Comparison of ENCODE assay signal across 8 mouse cellular contexts in genomic region chr2:11171754-11172501, GRCm38 (mm10). TPM values are rescaled to one million over a fixed set of nuclear protein-coding genes. Genes with fewer than 3 reads are reported as not detected.
DNase-seq lines count a peak whose midpoint lies in the region; ATAC-seq lines count a peak whose summit lies in the region.

Prkcq (plus strand) TSS chr2:11172108.

- H3K4me2 ChIP-seq in embryonic facial prominence, embryonic 13.5 days, result peak within 1 kb of the TSS; percentile 85

- H3K36me3 ChIP-seq in embryonic facial prominence, embryonic 13.5 days, result no peaks in the 10 kb centered on the region
- H3K36me3 ChIP-seq in heart, embryonic 10.5 days, result no peaks in the 10 kb centered on the region
- no peaks in the 10 kb centered on the region for H3K36me3 ChIP-seq in splenic B cell, adult 2 months (ENCODE audit: control insufficient read depth, insufficient read depth, low read length, poor library complexity, severe bottlenecking)

- peaks cover 29% of the 10 kb centered on the region for H3K27me3 ChIP-seq in embryonic facial prominence, embryonic 13.5 days
- peaks cover 27% of the 10 kb centered on the region for H3K27me3 ChIP-seq in heart, embryonic 10.5 days (ENCODE audit: insufficient read depth, poor library complexity, severe bottlenecking)
- H3K27me3 ChIP-seq in splenic B cell, adult 2 months (ENCODE audit: control insufficient read depth, insufficient read depth, low read length, poor library complexity, severe bottlenecking), result no peaks in the 10 kb centered on the region; the same call in 1 of the 2 replicates

- ATAC-seq in embryonic facial prominence, embryonic 13.5 days (ENCODE audit: insufficient number of reproducible peaks, insufficient read depth, low FRiP score, low TSS enrichment, low read depth), result 0 out of 2 replicates have a peak, but pooled peaks have one; percentile 32
- peak; percentile 40; the same call in 1 of the 2 replicates for ATAC-seq in monocyte, adult 5-6 weeks (replicated peaks; ENCODE audit: insufficient number of reproducible peaks, low FRiP score, low TSS enrichment, poor library complexity, severe bottlenecking)

- DNase-seq in layer of hippocampus, adult 11-12 months (ENCODE audit: low spot score), result peak; percentile 57
- no peak for DNase-seq in layer of hippocampus, adult 9-10 months (ENCODE audit: low spot score)
- peak; percentile 77 for DNase-seq in heart, embryonic 10.5 days (ENCODE audit: low spot score)
- peak; percentile 64 for DNase-seq in kidney, adult 9 months
- peak; percentile 51 for DNase-seq in liver
- peak; percentile 51 for DNase-seq in splenic B cell, adult 2 months (ENCODE audit: low read depth, low spot score)

- no peaks in the 10 kb centered on the region for H3K9me3 ChIP-seq in embryonic facial prominence, embryonic 13.5 days
- H3K9me3 ChIP-seq in heart, embryonic 10.5 days, result no peaks in the 10 kb centered on the region

- peaks cover 4% of the 10 kb centered on the region; the same call in 1 of the 2 replicates for H3K4me1 ChIP-seq in embryonic facial prominence, embryonic 13.5 days
- peaks cover 6% of the 10 kb centered on the region; the same call in 1 of the 2 replicates for H3K4me1 ChIP-seq in heart, embryonic 10.5 days

- 2% methylated on average over 51 of the region's 51 CpGs for whole genome bisulfite sequencing in embryonic facial prominence, embryonic 13.5 days
- 4% methylated on average over 50 of the region's 51 CpGs for WGBS in heart, embryonic 10.5 days

- H3K4me3 ChIP-seq in embryonic facial prominence, embryonic 13.5 days, result peak within 1 kb of the TSS; percentile 63
- H3K4me3 ChIP-seq in heart, embryonic 10.5 days, result peak within 1 kb of the TSS; percentile 66

- peak within 1 kb of the TSS; percentile 79 for H3K9ac ChIP-seq in embryonic facial prominence, embryonic 13.5 days

- no peak within 1 kb of the TSS for H3K27ac ChIP-seq in embryonic facial prominence, embryonic 13.5 days
- H3K27ac ChIP-seq in heart, embryonic 10.5 days, result peak within 1 kb of the TSS; percentile 56

RNA-seq across cellular contexts. Expression of gene Prkcq, which starts in this region (rescaled TPM):
- polyA plus RNA-seq in embryonic facial prominence, embryonic 13.5 days (2015; fragmentation: Nextera tagmentation; extraction: Ambion mirVana), result 6.9 TPM in 2 replicates
- polyA plus RNA-seq in heart, embryonic 10.5 days (2016; fragmentation: Nextera tagmentation; extraction: Ambion mirVana), result 1.3 and 2.1 TPM in 2 replicates
- total RNA-seq in monocyte, adult 5-6 weeks (2017), result 32.2 to 112 TPM (median 35.0 TPM) in 3 replicates
